Mouse (Mus musculus) CH12.LX (cell line): ENCODE results near the gene Hoxd4.

Experiments used
- CTCF ChIP-seq, 2 experiments: IDR thresholded peaks in 1 of 2; conservative IDR thresholded peaks in 1 of 2; 2 replicates each; pipeline ENCODE4 v1.5.1; 2011 to 2012; ENCODE audit warnings: low read depth in 2 of 2, low read length in 2 of 2, improper control_type of control experiment in 1 of 2, inconsistent platforms in 1 of 2, mild to moderate bottlenecking in 1 of 2, moderate library complexity in 1 of 2
- EP300 ChIP-seq: IDR thresholded peaks from 2 replicates; pipeline ENCODE4 v1.6.1; 2011; ENCODE audit warnings: low read length, improper control_type of control experiment
- JUND ChIP-seq: conservative IDR thresholded peaks from 2 replicates; pipeline ENCODE4 v1.6.1; 2011; ENCODE audit warnings: low read depth, low read length, improper control_type of control experiment
- POLR2AphosphoS2 ChIP-seq: IDR thresholded peaks from 2 replicates; pipeline ENCODE4 v1.6.1; 2011; ENCODE audit warnings: low read depth, low read length, improper control_type of control experiment
- SIN3A ChIP-seq: IDR thresholded peaks from 2 replicates; pipeline ENCODE4 v1.6.1; 2012; ENCODE audit warnings: low read length, improper control_type of control experiment, inconsistent platforms
- ZC3H11A ChIP-seq: IDR thresholded peaks from 2 replicates; pipeline ENCODE4 v1.6.1; 2012; ENCODE audit warnings: low read depth, mild to moderate bottlenecking, inconsistent platforms, low read length, improper control_type of control experiment

DNA sequence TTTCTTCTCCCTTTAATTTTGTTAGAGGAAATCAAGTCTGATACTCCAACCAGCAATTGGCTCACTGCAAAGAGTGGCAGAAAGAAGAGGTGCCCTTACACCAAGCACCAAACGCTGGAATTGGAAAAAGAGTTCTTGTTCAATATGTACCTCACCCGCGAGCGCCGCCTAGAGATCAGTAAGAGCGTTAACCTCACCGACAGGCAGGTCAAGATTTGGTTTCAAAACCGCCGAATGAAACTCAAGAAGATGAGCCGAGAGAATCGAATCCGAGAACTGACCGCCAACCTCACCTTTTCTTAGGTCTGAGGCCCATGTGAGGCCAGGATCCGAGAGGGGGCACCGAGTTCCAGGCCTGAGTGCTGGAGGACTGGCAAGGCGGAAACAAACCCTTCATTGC is 17.7 kb upstream of the Hoxd4 start:
- TF ChIP-seq CTCF (conservative IDR thresholded peaks at IDR 0.05 in 1 of 2, IDR thresholded peaks at IDR 0.05 in 1 of 2; ENCODE audit: low read depth in 2 of 2, low read length in 2 of 2) (peak in 1 of 2 experiments; percentile 68; a peak in 2 of 4 replicates), ZC3H11A (no peak), POLR2AphosphoS2 (no peak), SIN3A (no peak), JUND (no peak), EP300 (no peak)
